Mouse (Mus musculus) CH12.LX (cell line): ENCODE measurements around the gene Mybphl.

Source experiments
- CTCF ChIP-seq, 2 experiments: IDR thresholded peaks in 1 of 2; conservative IDR thresholded peaks in 1 of 2; 2 replicates each; pipeline ENCODE4 v1.5.1; 2011 to 2012; ENCODE audit warnings: low read depth in 2 of 2, low read length in 2 of 2, improper control_type of control experiment in 1 of 2, inconsistent platforms in 1 of 2, mild to moderate bottlenecking in 1 of 2, moderate library complexity in 1 of 2
- IRF4 ChIP-seq: IDR thresholded peaks from 2 replicates; pipeline ENCODE4 v1.6.1; 2014; ENCODE audit warnings: low read depth, mild to moderate bottlenecking, inconsistent platforms, low read length, improper control_type of control experiment
- TBP ChIP-seq: conservative IDR thresholded peaks from 2 replicates; pipeline ENCODE4 v1.6.1; 2011; ENCODE audit warnings: low read depth, low read length, improper control_type of control experiment

DNA sequence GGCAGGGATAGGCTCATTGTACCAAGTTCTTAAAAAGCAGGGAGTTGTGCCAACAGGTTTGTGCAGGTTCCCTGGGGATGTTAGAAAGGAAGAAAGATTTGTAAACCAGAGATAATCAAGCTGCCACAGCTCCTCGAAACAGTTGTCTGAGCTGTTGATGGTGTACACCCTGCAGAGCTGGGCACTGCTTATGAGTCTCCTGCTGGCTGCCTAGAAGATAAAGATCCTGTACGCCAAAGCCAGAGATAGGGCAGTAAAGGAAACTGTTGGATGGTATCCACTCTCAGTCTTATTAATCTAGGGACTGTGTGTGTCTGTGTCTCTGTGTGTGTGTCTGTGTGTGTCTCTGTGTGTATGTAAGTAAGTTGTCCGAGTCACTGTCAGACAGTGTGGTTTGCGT lies 43.0 kb upstream of the Mybphl start:
- TF ChIP-seq CTCF (conservative IDR thresholded peaks at IDR 0.05 in 1 of 2, IDR thresholded peaks at IDR 0.05 in 1 of 2; ENCODE audit: low read depth in 2 of 2, low read length in 2 of 2) (no peak), IRF4 (no peak), TBP (no peak)
